Mouse (Mus musculus): ENCODE measurements around the gene Mgat5. TPM values are rescaled to one million over a fixed set of nuclear protein-coding genes. Genes with fewer than 3 reads are reported as not detected.
A peak's percentile ranks its signal among the peaks of the same experiment; 100 is the strongest.

The Mgat5 gene
- polyA plus RNA-seq, 1 experiment from 2014 or later: 4.6 TPM

DNA sequence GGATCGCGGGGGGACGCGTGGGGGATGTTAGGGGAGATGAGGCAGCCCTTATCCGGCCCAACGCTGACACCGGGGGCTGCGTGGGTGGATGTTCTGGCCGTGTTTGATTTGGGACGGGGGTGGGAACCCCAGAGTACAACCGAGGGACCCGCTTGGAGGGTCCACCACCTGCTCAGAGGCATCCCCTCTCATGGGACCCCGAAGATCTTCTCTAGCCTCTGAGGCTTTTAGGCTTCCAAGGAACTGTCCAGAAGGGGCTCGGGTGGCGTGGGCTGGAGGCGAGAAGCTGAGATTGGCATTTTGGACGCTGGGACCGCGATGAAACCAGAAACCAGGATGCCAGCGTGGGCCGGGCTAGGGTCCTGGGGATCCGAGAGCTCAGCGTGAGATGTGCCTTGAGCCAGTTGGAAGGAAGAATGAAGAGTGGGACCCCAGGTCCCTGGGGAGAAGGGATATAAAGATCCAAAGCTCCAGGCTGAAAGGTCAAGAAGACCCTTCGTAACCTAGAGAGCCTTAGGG is 745 bp downstream of the Mgat5 start:
- 1% methylated on average over 24 of the region's 24 CpGs for WGBS
- ATAC-seq (replicated peaks; ENCODE audit: low FRiP score, low read depth): no peak

GRCm38 (mm10) chr1:127206020-127206641 is 1.3 kb downstream of the Mgat5 start:
- H3K4me2 ChIP-seq (ENCODE audit: low read length): peak overlapping the region; percentile 96
- peak overlapping the region; percentile 92; the same call in 1 of the 2 replicates for H3K27ac ChIP-seq
- H3K9me3 ChIP-seq (replicated peaks; ENCODE audit: low read length): no peaks in the 10 kb centered on the region
- H3K9ac ChIP-seq (ENCODE audit: low read depth, low read length): peak overlapping the region; percentile 73
- H3K36me3 ChIP-seq (ENCODE audit: insufficient read depth, low read length): no peaks in the 10 kb centered on the region
- H3K27me3 ChIP-seq (ENCODE audit: insufficient read depth, low read length): no peaks in the 10 kb centered on the region
- DNase-seq (ENCODE audit: low spot score) (peak; percentile 52), ATAC-seq (replicated peaks; ENCODE audit: low FRiP score, low read depth) (peak; percentile 31; the same call in 1 of the 2 replicates)
- WGBS: 6% methylated on average over 39 of the region's 39 CpGs
- TF ChIP-seq CTCF (IDR thresholded peaks at IDR 0.05; ENCODE audit: low read depth): no peak
- H3K4me3 ChIP-seq (replicated peaks; ENCODE audit: low read depth, low read length): peak overlapping the region; percentile 90
- H3K4me1 ChIP-seq (replicated peaks; ENCODE audit: insufficient read depth, low read length): 0 out of 2 replicates have a peak, but pooled peaks cover 3% of the 10 kb centered on the region

More for the DNA sequence above, 745 bp downstream of the Mgat5 start:
- H3K9ac ChIP-seq (ENCODE audit: low read depth, low read length): peak overlapping the region; percentile 73
- no peak for DNase-seq (ENCODE audit: low spot score)
- H3K27ac ChIP-seq: peak overlapping the region; percentile 92
- H3K27me3 ChIP-seq (ENCODE audit: insufficient read depth, low read length): no peaks in the 10 kb centered on the region
- no peak for TF ChIP-seq CTCF (IDR thresholded peaks at IDR 0.05; ENCODE audit: low read depth)
- peak overlapping the region; percentile 90 for H3K4me3 ChIP-seq (replicated peaks; ENCODE audit: low read depth, low read length)
- no peaks in the 10 kb centered on the region for H3K9me3 ChIP-seq (replicated peaks; ENCODE audit: low read length)
- H3K4me1 ChIP-seq (replicated peaks; ENCODE audit: insufficient read depth, low read length): 0 out of 2 replicates have a peak, but pooled peaks cover 3% of the 10 kb centered on the region
- peak overlapping the region; percentile 96 for H3K4me2 ChIP-seq (ENCODE audit: low read length)
- H3K36me3 ChIP-seq (ENCODE audit: insufficient read depth, low read length): no peaks in the 10 kb centered on the region

- Histone ChIP-seq H3K27me3 (ENCODE audit: insufficient read depth, low read length) (no peaks in the 10 kb centered on the region), H3K36me3 (ENCODE audit: insufficient read depth, low read length) (no peaks in the 10 kb centered on the region), H3K4me3 (replicated peaks; ENCODE audit: low read depth, low read length) (peak overlapping the region; percentile 90), H3K27ac (no peak overlapping the region), H3K4me2 (ENCODE audit: low read length) (peak overlapping the region; percentile 96), H3K9me3 (replicated peaks; ENCODE audit: low read length) (no peaks in the 10 kb centered on the region), H3K9ac (ENCODE audit: low read depth, low read length) (peak overlapping the region; percentile 73; the same call in 1 of the 2 replicates), H3K4me1 (replicated peaks; ENCODE audit: insufficient read depth, low read length) (0 out of 2 replicates have a peak, but pooled peaks cover 3% of the 10 kb centered on the region)
- no peak for DNase-seq (ENCODE audit: low spot score)
- WGBS: 57% methylated on average over 11 of the region's 11 CpGs
- no peak for ATAC-seq (replicated peaks; ENCODE audit: low FRiP score, low read depth)
- no peak for TF ChIP-seq CTCF (IDR thresholded peaks at IDR 0.05; ENCODE audit: low read depth)
Measured at GRCm38 (mm10) chr1:127206881-127207555, 2.2 kb downstream of the Mgat5 start.

- no peak for TF ChIP-seq CTCF (IDR thresholded peaks at IDR 0.05; ENCODE audit: low read depth)
- Histone ChIP-seq H3K4me2 (ENCODE audit: low read length) (no peak overlapping the region), H3K36me3 (ENCODE audit: insufficient read depth, low read length) (no peaks in the 10 kb centered on the region), H3K9me3 (replicated peaks; ENCODE audit: low read length) (no peaks in the 10 kb centered on the region), H3K9ac (ENCODE audit: low read depth, low read length) (no peak overlapping the region), H3K27ac (no peak overlapping the region), H3K4me3 (replicated peaks; ENCODE audit: low read depth, low read length) (no peak overlapping the region), H3K4me1 (replicated peaks; ENCODE audit: insufficient read depth, low read length) (0 out of 2 replicates have a peak, but pooled peaks cover 3% of the 10 kb centered on the region), H3K27me3 (ENCODE audit: insufficient read depth, low read length) (no peaks in the 10 kb centered on the region)
- no peak for ATAC-seq (replicated peaks; ENCODE audit: low FRiP score, low read depth)
- 78% methylated on average over 9 of the region's 9 CpGs for WGBS
- no peak for DNase-seq (ENCODE audit: low spot score)
Measured at GRCm38 (mm10) chr1:127208167-127208566, 3.4 kb downstream of the Mgat5 start.

- Histone ChIP-seq H3K9me3 (replicated peaks; ENCODE audit: low read length) (no peaks in the 10 kb centered on the region), H3K4me1 (replicated peaks; ENCODE audit: insufficient read depth, low read length) (0 out of 2 replicates have a peak, but pooled peaks cover 2% of the 10 kb centered on the region), H3K4me2 (ENCODE audit: low read length) (no peak overlapping the region), H3K9ac (ENCODE audit: low read depth, low read length) (no peak overlapping the region), H3K4me3 (replicated peaks; ENCODE audit: low read depth, low read length) (no peak overlapping the region), H3K27me3 (ENCODE audit: insufficient read depth, low read length) (no peaks in the 10 kb centered on the region), H3K36me3 (ENCODE audit: insufficient read depth, low read length) (no peaks in the 10 kb centered on the region), H3K27ac (no peak overlapping the region)
- no peak for TF ChIP-seq CTCF (IDR thresholded peaks at IDR 0.05; ENCODE audit: low read depth)
- ATAC-seq (replicated peaks; ENCODE audit: low FRiP score, low read depth) (no peak), DNase-seq (ENCODE audit: low spot score) (no peak)
- WGBS: 17% methylated on average over 1 of the region's 1 CpGs
Measured at GRCm38 (mm10) chr1:127212812-127213211, 8.0 kb downstream of the Mgat5 start.

- H3K27ac ChIP-seq: no peak overlapping the region
- H3K9me3 ChIP-seq (replicated peaks; ENCODE audit: low read length): no peaks in the 10 kb centered on the region
- WGBS: 24% methylated on average over 3 of the region's 3 CpGs
- 0 out of 2 replicates have a peak, but pooled peaks cover 2% of the 10 kb centered on the region for H3K4me1 ChIP-seq (replicated peaks; ENCODE audit: insufficient read depth, low read length)
- H3K9ac ChIP-seq (ENCODE audit: low read depth, low read length): no peak overlapping the region
- ATAC-seq (replicated peaks; ENCODE audit: low FRiP score, low read depth) (no peak), DNase-seq (ENCODE audit: low spot score) (no peak)
- H3K27me3 ChIP-seq (ENCODE audit: insufficient read depth, low read length): no peaks in the 10 kb centered on the region
- H3K4me3 ChIP-seq (replicated peaks; ENCODE audit: low read depth, low read length): no peak overlapping the region
- H3K36me3 ChIP-seq (ENCODE audit: insufficient read depth, low read length): no peaks in the 10 kb centered on the region
- no peak overlapping the region for H3K4me2 ChIP-seq (ENCODE audit: low read length)
- TF ChIP-seq CTCF (IDR thresholded peaks at IDR 0.05; ENCODE audit: low read depth): no peak
Measured at GRCm38 (mm10) chr1:127213434-127213833, 8.6 kb downstream of the Mgat5 start.
